2 mouse cellular contexts compared by ENCODE assay signal in the genomic region with DNA sequence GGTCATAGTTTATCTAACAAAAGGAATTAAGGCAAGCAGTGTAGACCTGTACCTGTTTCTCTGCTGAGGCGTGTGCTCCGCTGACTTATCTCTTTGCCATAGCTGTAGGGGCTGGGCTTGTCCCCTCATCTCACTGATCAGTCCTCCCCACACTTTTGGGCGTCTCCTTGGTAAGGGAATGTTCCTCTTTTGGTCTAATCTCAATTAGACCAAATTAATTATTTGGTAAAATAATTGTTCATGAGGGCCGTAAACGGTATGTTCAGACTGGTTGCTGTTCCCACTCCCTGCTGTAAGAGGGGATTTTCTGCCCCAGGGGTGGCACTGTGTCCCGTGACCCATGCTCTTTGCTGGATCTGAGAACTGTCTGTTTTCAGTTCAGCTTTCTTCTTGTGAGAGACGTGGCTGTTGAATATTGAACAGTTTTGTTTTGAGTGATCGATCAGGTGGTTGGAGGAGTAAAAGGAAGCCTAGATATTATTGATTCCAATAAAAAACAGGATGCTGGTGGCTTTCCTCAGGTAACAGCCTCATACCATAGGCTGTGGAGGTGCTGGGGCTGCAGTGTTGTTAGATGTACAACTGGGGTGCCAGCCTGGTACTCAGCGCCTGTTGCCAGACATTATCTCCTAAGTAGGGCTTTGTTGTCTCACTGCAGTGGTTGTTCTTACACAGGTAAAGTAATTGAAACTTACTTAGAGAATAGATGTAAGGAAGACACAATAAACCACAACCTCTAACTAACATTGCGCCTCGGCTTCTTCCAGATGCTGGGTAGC.
A peak's percentile ranks its signal among the peaks of the same experiment; 100 is the strongest.
TF ChIP-seq lines count a peak whose summit lies in the region.

No protein-coding gene starts in this region.

TF ChIP-seq in CH12.LX, 34 proteins besides CTCF, POLR2A, EP300 and RAD21:
- no peak for TF ChIP-seq UBTF (IDR thresholded peaks at IDR 0.05; ENCODE audit: low read depth, low read length)
- peak; percentile 63; the same call in 1 of the 2 replicates for TF ChIP-seq SIN3A (IDR thresholded peaks at IDR 0.05; ENCODE audit: low read length)
- TF ChIP-seq CHD2 (IDR thresholded peaks at IDR 0.05; ENCODE audit: low read length): peak; percentile 74
- no peak for TF ChIP-seq POLR2AphosphoS2 (IDR thresholded peaks at IDR 0.05; ENCODE audit: low read depth, low read length)
- TF ChIP-seq ETS1 (conservative IDR thresholded peaks at IDR 0.05; ENCODE audit: low read depth, low read length): peak; percentile 82
- TF ChIP-seq MAFK (IDR thresholded peaks at IDR 0.05; ENCODE audit: insufficient replicate concordance, low read length): 0 out of 2 replicates have a peak, but pooled peaks have one; percentile 28
- TF ChIP-seq SMC3 (IDR thresholded peaks at IDR 0.05; ENCODE audit: low read depth, low read length): no peak
- TF ChIP-seq TBP (conservative IDR thresholded peaks at IDR 0.05; ENCODE audit: low read depth, low read length): no peak
- no peak for TF ChIP-seq ZC3H11A (IDR thresholded peaks at IDR 0.05; ENCODE audit: low read depth, low read length)
- TF ChIP-seq PAX5 (IDR thresholded peaks at IDR 0.05; ENCODE audit: low read length): no peak
- peak; percentile 69; the same call in 1 of the 2 replicates for TF ChIP-seq MAZ (IDR thresholded peaks at IDR 0.05; ENCODE audit: low read depth, low read length)
- TF ChIP-seq ZNF384 (IDR thresholded peaks at IDR 0.05; ENCODE audit: low read depth, low read length): no peak
- peak; percentile 69; the same call in 1 of the 2 replicates for TF ChIP-seq MEF2A (IDR thresholded peaks at IDR 0.05; ENCODE audit: borderline replicate concordance, low read depth, low read length)
- peak; percentile 35; the same call in 1 of the 2 replicates for TF ChIP-seq HCFC1 (IDR thresholded peaks at IDR 0.05; ENCODE audit: low read depth, low read length)
- TF ChIP-seq E2F4 (IDR thresholded peaks at IDR 0.05; ENCODE audit: insufficient replicate concordance, low read depth, low read length): no peak
- TF ChIP-seq USF2 (conservative IDR thresholded peaks at IDR 0.05; ENCODE audit: low read depth, low read length): peak; percentile 39
- no peak for TF ChIP-seq ZKSCAN1 (IDR thresholded peaks at IDR 0.05; ENCODE audit: borderline replicate concordance, low read depth, low read length)
- TF ChIP-seq BHLHE40 (IDR thresholded peaks at IDR 0.05; ENCODE audit: low read depth, low read length): peak; percentile 98
- no peak for TF ChIP-seq ELF1 (IDR thresholded peaks at IDR 0.05; ENCODE audit: low read depth, low read length)
- TF ChIP-seq GABPA (IDR thresholded peaks at IDR 0.05; ENCODE audit: insufficient replicate concordance, low read depth, low read length): no peak
- TF ChIP-seq RCOR1 (conservative IDR thresholded peaks at IDR 0.05; ENCODE audit: low read depth, low read length): 0 out of 2 replicates have a peak, but pooled peaks have one; percentile 42
- TF ChIP-seq NELFE (IDR thresholded peaks at IDR 0.05; ENCODE audit: low read depth, low read length): no peak
- peak; percentile 86 for TF ChIP-seq JUND (conservative IDR thresholded peaks at IDR 0.05; ENCODE audit: low read depth, low read length)
- no peak for TF ChIP-seq KAT2A (IDR thresholded peaks at IDR 0.05; ENCODE audit: insufficient replicate concordance, low read length)
- peak; percentile 62 for TF ChIP-seq USF1 (IDR thresholded peaks at IDR 0.05; ENCODE audit: low read depth, low read length)
- peak; percentile 58 for TF ChIP-seq TCF12 (IDR thresholded peaks at IDR 0.05; ENCODE audit: low read depth, low read length)
- no peak for TF ChIP-seq NRF1 (IDR thresholded peaks at IDR 0.05; ENCODE audit: low read depth, low read length)
- TF ChIP-seq MAX (IDR thresholded peaks at IDR 0.05; ENCODE audit: low read length): no peak; the same call in 1 of the 2 replicates
- TF ChIP-seq IRF4 (IDR thresholded peaks at IDR 0.05; ENCODE audit: low read depth, low read length): peak; percentile 98
- peak; percentile 72 for TF ChIP-seq JUN (IDR thresholded peaks at IDR 0.05; ENCODE audit: insufficient read depth, low read depth, low read length)
- no peak for TF ChIP-seq ZMIZ1 (IDR thresholded peaks at IDR 0.05; ENCODE audit: low read depth, low read length)
- TF ChIP-seq MYC (IDR thresholded peaks at IDR 0.05; ENCODE audit: low read depth, low read length): peak; percentile 76; the same call in 1 of the 2 replicates
- peak; percentile 25; the same call in 1 of the 2 replicates for TF ChIP-seq MXI1 (IDR thresholded peaks at IDR 0.05; ENCODE audit: low read depth, low read length)
- TF ChIP-seq CHD1 (IDR thresholded peaks at IDR 0.05; ENCODE audit: low read depth, low read length): no peak

TF ChIP-seq in MEL, 35 proteins besides CTCF, POLR2A, EP300 and RAD21:
- TF ChIP-seq E2F4 (IDR thresholded peaks at IDR 0.05; ENCODE audit: borderline replicate concordance, low read depth, low read length): no peak
- no peak for TF ChIP-seq ZKSCAN1 (IDR thresholded peaks at IDR 0.05; ENCODE audit: low read depth, low read length)
- TF ChIP-seq JUND (IDR thresholded peaks at IDR 0.05; ENCODE audit: low read depth, low read length): no peak
- no peak for TF ChIP-seq ZC3H11A (IDR thresholded peaks at IDR 0.05; ENCODE audit: low read depth, low read length)
- no peak for TF ChIP-seq HCFC1 (IDR thresholded peaks at IDR 0.05; ENCODE audit: low read depth, low read length)
- no peak for TF ChIP-seq NELFE (IDR thresholded peaks at IDR 0.05; ENCODE audit: low read depth, low read length)
- TF ChIP-seq MXI1 (IDR thresholded peaks at IDR 0.05; ENCODE audit: low read depth, low read length): no peak; the same call in 1 of the 2 replicates
- TF ChIP-seq GABPA (IDR thresholded peaks at IDR 0.05; ENCODE audit: low read depth, low read length): no peak
- TF ChIP-seq UBTF (IDR thresholded peaks at IDR 0.05; ENCODE audit: borderline replicate concordance, insufficient read depth, low read depth, low read length): no peak
- TF ChIP-seq MYC (IDR thresholded peaks at IDR 0.05; ENCODE audit: low read depth, low read length): no peak
- TF ChIP-seq ZNF384 (IDR thresholded peaks at IDR 0.05; ENCODE audit: low read depth, low read length): no peak
- no peak for TF ChIP-seq USF1 (IDR thresholded peaks at IDR 0.05; ENCODE audit: low read depth, low read length)
- TF ChIP-seq CHD2 (IDR thresholded peaks at IDR 0.05; ENCODE audit: low read length): no peak
- no peak for TF ChIP-seq USF2 (IDR thresholded peaks at IDR 0.05; ENCODE audit: borderline replicate concordance in 1 of 2, insufficient read depth in 1 of 2, low read depth in 1 of 2, low read length in 2 of 2)
- no peak for TF ChIP-seq BHLHE40 (IDR thresholded peaks at IDR 0.05; ENCODE audit: borderline replicate concordance, low read depth, low read length)
- no peak for TF ChIP-seq MEF2A (IDR thresholded peaks at IDR 0.05; ENCODE audit: extremely low read depth, insufficient replicate concordance, low read depth, low read length, poor library complexity, severe bottlenecking)
- TF ChIP-seq TAL1 (IDR thresholded peaks at IDR 0.05; ENCODE audit: low read length): peak; percentile 49; the same call in 1 of the 2 replicates
- TF ChIP-seq MYB (IDR thresholded peaks at IDR 0.05; ENCODE audit: low read depth, low read length): no peak
- peak; percentile 3; the same call in 1 of the 2 replicates for TF ChIP-seq RCOR1 (IDR thresholded peaks at IDR 0.05; ENCODE audit: low read depth, low read length)
- TF ChIP-seq ELF1 (IDR thresholded peaks at IDR 0.05; ENCODE audit: low read depth, low read length): no peak
- TF ChIP-seq ZMIZ1 (IDR thresholded peaks at IDR 0.05; ENCODE audit: low read depth, low read length): no peak
- peak; percentile 55; the same call in 1 of the 2 replicates for TF ChIP-seq ETS1 (IDR thresholded peaks at IDR 0.05; ENCODE audit: low read depth, low read length)
- TF ChIP-seq MAFK (IDR thresholded peaks at IDR 0.05; ENCODE audit: borderline replicate concordance, low read depth, low read length): no peak
- peak; percentile 71 for TF ChIP-seq TCF12 (IDR thresholded peaks at IDR 0.05; ENCODE audit: low read depth, low read length)
- no peak for TF ChIP-seq NRF1 (IDR thresholded peaks at IDR 0.05; ENCODE audit: insufficient read depth, low read depth, low read length, poor library complexity, severe bottlenecking)
- peak; percentile 85 for TF ChIP-seq GATA1 (IDR thresholded peaks at IDR 0.05; ENCODE audit: low read depth, low read length)
- no peak for TF ChIP-seq POLR2AphosphoS2 (IDR thresholded peaks at IDR 0.05; ENCODE audit: low read length)
- TF ChIP-seq KAT2A (conservative IDR thresholded peaks at IDR 0.05; ENCODE audit: low read depth, low read length): no peak
- TF ChIP-seq MAX (IDR thresholded peaks at IDR 0.05; ENCODE audit: low read length): no peak
- TF ChIP-seq TBP (IDR thresholded peaks at IDR 0.05; ENCODE audit: low read depth, low read length): peak; percentile 57
TF ChIP-seq in MEL: peak in this region for 6.
